Mouse (Mus musculus) adrenal gland, adult 8-10 months (tissue): ENCODE results near the gene Abca4. TPM values are rescaled to one million over a fixed set of nuclear protein-coding genes. Genes with fewer than 3 reads are reported as not detected.

Experiments used
- DNase-seq: peaks from one replicate; pipeline ENCODE4 v3.0.0; 2022
- total RNA-seq, 4 experiments: library from RNA; stranded (reverse); gene quantifications; 2 replicates each; pipeline ENCODE4 v1.2.4; 2022

Gene Abca4
- total RNA-seq, 4 experiments from 2014 or later = 1.3 to 14.0 (median 2.5) TPM

DNA sequence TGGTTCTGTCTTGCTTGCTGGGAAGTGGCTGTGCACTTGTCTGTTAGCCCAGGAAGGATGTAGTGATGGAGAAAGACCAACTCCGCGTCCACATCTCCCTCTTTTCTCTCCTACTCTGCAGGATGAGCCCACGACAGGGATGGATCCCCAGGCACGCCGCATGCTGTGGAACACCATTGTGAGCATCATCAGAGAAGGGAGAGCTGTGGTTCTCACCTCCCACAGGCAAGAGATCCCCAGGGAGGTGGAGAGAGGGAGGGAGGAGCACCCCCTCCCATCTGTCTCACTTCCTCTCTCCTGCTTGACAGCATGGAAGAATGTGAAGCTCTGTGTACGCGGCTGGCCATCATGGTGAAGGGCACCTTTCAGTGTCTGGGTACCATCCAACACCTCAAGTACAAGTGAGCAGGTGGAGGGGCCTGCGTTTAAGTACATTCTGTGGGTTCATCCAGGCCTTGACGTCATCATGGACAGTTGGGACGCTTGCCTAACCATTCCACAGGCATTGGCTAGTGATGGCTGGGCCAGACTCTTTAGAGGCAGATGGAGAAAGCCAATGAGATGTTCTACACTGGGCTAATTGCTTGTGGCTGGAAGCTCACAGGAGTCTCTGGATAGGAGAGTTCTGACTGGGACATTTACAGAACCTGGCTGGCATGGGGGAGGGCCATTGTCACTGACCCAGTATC, 126.5 kb downstream of the Abca4 start:
- no peak for DNase-seq

DNA sequence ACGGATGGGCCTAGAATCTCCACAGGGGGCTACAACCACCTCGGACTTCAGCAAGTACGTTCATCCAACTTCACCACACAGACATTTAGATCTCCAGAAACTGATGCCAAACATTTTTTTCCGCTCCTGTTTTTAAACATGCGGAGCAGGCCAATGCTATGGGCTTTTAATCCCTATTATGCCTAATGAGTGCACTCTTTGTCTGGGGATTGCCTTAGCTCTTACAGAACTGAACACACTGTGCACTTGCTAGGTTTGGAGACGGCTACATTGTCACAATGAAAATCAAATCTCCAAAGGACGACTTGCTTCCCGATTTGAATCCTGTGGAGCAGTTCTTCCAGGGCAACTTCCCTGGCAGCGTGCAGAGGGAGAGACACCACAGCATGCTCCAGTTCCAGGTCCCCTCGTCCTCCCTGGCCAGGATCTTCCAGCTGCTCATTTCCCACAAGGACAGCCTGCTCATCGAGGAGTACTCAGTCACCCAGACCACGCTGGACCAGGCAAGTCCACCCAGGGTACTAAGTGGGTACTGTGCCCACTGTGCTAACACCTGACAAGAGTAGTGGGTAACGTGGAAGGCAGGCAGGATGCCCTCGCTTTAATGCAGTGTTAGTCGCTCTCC, 129.4 kb downstream of the Abca4 start:
- no peak for DNase-seq

DNA sequence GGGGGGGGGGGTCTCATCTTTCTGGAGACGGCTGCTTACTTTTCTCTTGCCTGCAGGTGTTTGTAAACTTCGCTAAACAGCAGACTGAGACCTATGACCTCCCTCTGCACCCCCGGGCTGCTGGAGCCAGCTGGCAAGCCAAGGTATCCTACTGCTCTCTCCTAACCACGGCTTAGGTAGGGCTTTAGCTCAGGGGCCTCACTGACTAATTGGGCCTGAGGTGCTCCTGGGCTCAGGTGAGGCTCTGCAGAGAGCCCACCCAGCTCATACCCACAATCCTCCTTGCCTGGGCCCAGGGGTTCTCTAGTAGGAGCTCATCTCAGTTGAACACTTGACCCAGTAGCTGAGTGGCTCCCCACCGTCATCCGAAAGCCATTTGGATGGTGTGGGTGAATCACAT, 131.8 kb downstream of the Abca4 start:
- DNase-seq = no peak

DNA sequence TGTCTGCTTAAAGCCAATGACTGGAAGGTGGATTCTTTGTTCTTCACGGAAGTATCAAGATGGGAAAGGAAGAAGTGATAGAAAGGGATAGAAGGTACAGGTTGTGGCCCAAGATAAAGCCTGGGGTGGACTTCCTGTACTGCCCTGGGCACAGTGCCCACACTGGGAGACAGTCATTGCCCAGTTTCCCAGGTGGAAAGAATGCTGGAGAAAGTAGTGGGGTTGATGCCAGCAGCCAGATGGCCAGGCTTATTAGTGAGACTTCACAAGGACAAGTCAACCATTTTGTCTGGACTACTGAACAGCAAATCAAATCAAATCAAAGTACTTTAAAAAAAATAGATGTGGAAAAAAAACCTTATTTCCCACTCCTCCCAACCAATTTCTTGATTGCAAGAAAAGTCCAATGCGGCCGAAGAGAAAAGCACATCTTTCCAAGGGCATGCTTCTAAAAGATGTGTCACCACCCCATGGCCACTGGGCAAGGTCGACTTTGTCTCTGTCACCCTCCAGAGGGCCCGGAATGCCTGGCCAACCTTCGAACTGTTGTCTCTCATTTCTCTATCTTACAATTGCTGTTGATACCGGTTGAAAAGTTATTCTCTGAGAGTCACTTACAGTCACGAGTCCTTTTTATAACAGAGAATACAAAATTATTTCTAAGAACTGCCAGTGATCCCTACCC, 132.6 kb downstream of the Abca4 start:
- DNase-seq = peak; percentile 64

DNA sequence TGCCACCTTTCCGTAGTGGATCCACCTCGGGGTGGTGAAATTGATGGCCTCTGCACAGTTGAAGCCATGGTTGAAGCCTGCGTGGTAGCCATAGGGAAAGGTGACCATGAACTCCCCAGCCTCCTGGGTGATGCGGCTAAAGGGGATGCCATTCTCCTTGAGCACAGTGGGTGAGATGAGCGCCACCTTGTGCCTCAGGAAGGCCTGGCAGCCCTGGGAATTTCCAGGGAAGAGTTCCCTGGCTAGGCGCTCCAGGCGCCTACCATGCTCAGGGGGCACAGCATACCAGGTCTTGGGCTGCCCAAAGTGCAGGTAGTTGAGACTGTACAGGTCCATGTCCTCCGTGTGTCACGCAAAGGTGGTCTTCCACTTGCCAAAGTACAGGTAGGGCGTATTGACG, 139.9 kb downstream of the Abca4 start:
- DNase-seq = no peak

DNA sequence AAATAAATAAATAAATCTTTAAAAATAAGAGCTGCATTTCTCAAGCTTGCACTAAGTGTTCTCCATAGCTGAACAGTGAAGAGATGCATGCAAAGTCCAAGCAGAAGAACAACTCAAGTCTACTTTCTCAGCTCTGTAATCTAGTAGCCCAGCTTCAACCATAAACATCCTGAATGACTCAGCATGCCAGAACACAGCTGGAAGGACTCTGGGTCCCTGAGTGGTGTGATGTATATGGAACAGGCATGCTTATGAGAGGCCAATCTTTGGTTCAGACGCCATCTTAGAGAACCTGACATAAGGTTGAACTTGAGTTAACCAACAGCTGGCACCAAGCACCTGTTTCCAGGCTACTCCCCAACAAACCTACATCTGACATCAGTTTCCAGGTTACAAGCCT, 142.7 kb downstream of the Abca4 start:
- DNase-seq = no peak

DNA sequence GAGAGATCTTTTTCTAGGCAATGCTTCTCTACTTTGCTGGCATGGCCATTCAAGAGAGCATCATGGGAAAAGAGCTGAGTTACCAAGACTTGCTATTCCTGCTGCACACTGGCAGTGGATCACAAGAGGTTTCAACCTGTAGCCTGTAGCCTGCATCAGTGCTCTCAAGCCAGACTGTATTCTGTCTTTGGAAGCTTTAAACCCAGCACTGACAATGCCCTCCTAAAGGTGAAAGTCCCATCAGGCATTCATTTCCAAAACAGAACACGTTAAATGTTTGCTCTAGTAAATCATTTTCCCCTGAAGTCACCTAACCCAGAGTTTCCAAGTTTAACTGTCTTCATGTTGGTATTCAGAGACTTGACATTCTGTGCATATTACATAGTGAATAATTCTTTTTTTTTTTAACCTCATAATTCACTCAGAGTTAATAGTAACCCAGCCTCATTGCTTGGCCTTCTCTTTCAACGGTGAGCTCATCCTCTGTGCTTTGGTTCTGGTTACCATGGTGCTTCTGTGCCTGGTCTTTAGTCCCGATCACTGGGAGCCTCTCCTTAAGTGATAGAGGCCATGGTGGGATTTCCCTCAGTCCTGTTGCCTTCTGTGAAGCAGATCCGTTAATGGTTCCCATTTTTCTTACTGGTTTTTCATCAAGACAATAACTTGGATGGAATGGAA, 152.5 kb downstream of the Abca4 start:
- DNase-seq = no peak

DNA sequence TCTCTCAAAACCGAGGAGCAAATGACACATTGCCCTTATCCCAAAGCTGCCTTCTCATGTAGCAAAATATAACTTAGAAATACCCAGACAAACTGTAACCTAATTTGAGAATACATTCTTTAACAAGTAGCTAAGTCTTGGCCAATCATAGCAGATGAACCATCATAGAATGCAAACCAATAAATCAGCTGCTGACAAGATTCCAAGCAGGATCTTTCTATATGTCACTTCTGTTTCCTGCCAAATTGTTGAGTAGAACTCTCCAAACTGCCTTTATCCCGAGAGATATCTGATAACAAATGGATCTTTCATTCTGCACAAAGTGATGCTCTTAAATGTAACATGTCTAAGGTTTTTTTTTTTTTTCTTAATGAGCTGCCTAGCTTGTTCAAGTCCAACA, 154.3 kb downstream of the Abca4 start:
- DNase-seq = no peak

DNA sequence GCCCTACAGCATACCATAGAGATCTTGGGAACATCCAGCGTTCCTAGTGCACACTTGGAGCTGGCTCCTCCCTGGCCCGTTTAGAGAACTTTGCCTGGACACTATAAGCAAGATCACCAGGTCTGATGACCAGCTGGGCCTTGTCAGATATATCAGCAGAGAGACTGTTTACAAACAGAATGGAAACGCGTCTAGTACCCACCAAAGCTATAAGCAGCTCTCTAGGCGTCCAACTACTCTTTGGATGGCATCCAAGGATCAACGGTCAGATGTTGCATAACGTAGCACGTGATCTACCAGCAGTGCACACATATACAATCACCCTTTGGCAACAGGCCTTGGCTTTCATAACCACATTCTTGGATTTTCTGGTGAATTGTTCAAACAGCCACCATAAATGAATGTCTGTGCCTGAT, 154.7 kb downstream of the Abca4 start:
- no peak for DNase-seq

DNA sequence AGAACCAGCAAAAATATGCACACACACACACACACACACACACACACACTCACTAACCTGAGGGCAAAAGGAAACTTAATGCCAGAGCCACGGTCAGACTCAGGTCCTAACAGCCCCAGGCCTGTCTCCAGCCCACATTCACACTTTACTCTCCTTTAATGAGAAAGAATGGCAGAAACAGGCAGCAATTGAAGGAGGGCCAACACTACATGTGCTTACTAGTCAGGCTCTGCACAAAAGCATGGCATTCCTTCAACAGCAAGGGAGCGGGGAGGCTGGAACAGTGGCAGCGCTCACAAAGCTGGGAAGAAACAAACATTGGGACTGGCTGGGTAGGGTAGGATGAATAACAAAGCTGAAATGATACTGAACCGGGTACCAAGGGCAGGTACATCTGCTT, 155.4 kb downstream of the Abca4 start:
- no peak for DNase-seq

DNA sequence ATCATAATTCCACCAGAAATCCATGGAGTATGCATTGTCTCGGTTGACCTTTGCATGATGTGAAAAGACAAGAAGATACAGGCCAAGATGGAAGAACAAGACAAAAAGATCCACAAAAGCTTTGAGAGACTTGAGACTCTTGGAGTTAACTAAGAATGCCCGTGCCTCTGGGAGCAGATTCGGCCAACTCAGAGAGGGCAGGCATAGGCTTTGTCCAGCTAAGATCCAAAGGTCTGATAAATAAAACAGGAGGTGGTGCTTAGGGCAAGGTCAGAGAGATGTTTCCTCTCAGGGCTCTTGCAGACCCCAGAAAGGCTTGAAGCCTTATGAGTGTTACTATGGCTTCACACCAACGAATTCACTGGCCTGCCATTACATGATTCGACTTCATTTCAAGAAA, 155.8 kb downstream of the Abca4 start:
- DNase-seq = no peak

DNA sequence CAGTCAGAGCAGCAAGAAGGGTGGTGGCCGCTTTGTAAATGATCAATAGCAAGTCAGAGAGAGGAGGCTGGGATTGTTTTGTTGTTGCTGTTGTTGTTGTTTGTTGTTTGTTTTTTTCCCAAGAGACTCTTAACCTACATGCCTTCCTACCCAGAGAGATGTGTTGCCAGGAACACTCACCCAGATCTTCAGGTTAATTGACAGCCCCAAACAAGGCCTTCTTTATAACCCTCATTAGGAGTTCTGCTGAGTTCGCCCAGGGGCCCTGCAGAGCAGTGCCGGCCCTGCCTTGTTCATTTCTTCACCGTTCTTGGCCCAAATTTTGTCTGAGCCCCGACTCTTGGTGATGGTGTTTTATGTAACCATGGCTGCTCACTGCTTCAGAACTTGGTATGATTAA, 156.2 kb downstream of the Abca4 start:
- DNase-seq = no peak

DNA sequence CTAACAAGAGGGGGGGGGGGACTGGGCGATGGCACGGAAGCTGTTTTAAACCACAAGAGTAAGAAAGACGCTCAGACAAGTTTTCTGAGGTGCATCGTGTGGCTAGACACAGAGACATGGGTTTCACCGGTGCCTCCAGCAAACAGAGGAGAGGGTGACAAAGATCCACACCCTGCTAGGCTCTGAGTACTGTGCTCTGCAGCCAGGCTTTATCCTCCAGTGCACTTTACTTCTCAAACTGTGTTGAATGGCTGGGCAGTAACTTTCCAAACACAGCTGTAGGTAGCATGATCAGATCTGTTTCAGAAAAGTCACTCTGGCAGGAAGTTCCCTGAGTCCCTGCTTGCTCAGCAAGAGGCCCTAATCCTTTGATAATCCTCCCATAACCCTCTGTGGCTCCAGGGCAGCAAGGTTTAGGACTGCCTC, 158.1 kb downstream of the Abca4 start:
- no peak for DNase-seq

DNA sequence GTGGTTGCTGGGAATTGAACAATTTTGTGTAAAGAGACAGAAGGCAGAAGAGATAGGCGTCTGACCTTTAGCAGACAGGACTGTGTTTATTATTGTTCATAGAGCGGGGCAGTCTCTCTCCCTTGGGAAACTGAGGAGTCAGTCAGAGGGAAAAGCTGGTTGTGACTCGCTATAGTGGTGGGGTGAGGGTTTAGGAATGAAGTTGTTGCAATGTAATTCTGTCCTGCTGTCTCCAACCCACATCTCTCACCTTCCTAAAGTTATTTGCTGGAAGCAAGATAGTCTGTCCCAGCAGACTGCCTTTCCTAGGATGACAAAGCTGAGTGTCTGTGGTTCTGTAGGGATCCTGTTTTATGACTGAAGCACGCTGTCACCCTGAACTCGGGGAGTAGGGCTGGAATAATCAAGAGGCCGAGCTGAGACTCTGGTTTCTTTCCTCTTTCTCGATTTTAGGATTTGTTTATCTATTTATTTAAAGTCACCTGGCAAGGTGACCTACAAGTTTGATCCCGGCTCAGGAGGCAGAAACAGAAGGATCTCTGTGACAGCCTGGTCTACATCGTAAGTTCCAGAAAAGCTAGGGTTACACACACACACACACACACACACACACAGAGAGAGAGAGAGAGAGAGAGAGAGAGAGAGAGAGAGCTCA, 159.6 kb downstream of the Abca4 start:
- no peak for DNase-seq

DNA sequence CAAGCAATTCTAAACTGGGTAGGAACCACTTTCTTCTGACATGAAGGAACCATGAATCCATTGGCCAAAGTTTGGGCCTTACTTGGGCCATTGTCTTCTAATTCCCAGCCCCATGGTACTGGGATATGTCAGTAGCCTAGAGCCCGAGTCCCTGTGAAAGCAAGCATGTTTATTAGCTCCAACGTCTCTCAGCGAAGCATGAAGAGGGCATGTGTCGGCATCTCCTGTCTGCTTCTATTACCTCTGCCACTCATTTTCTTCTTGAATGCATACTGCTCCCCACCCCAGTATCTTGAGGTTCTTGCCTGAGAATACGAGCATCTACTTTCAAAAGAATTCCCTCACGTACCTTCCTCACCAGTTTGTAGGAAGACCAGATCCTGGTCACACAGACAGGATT, 161.5 kb downstream of the Abca4 start:
- DNase-seq = no peak

DNA sequence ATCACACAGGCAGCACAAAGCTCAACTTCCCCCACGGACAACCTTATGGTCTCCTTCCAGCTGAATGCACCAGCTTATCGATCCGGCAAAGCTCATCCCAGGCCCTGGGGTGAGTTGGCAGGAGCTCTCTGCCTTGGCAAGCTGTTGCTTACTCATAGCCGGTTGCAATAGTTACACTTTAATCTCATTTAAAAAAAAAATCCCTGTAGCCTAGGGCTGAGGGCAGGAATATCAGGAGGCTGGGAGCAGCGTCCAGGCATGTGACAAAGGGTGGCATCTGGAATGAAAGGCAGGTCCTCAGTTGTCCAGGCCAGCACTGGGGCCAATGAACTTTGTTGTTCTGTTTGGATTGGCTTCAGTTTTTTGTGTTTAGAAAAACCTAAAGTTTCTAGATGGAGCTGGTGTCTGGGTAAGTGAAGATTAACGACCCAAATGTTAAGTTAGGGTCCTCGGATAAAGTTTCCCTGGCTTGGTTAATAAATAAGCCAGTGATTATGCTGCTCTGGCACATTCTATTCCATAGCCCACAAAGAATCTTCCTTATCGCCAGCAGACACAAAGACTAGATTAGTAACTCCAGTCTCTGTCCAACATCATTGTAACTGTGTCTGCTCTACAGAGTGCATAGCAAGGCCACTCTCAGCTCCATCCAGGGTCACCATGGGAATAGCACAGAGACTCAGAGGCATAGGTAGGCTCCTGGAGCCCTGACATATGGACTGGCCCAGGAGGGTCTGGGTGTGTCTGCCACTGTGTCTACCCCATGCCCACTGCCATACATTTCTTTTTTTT, 162.2 kb downstream of the Abca4 start:
- no peak for DNase-seq

DNA sequence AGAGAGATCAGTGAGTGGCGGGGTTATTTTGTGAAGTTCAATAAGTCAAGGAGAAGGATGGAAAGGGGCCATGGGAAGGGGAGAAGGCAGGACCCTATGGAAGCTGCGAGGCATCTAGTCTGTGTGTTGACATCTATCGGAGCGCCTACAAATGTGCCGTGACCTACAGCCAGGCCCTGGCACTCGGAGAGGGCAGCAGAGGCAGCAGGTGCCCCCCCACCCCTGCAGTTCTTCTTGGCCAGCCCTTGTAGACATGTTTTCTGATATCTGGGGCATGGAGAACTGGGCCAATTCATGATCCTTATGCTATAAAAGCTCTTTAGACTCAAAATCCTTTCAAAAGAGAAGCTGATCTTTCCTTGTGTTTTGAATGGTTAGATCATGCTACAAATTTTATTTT, 163.5 kb downstream of the Abca4 start:
- no peak for DNase-seq

DNA sequence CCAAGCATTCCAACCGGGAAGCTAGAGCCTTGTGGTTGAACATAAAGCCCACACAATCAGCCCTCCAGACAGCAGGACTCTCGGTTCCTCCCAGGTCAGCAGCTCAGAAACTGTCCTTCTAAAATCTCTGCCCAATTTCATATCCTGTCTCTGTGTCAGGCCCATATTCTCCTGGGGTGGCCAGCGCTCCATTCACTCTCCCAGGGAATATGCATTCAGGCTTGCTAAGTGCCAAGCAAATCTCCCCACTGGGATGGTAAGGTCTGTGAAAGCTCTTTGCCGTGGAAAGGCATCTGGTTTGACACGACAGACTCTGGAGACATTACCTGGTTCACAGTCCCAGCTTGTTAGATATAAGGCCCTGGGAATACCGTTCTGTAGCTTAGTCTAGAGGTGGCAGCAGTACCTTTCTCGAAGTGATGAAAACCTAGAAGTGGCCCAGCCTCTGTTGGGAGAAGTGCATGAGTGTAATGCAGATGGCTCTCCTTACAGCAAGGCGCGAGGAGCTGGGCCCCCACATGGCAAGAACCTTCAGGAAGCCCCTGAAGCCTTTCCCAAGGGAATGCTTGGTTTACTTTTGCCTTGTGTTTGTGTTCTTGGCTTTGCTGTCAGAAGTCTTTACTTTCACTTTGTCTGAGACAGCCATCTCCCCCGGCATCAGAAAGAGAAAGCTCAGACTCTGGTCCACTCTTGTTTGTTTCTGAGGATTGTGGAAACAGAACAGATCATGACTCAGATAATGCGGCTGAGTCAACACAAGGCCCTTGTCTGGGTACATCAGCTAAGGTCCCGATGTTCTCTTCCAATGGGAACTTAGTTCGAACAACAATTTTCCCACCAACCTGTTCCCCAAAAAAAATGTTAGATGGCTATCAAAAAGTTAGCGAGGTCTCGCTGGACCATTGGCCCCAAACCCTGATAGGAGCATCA, 164.3 kb downstream of the Abca4 start:
- no peak for DNase-seq

DNA sequence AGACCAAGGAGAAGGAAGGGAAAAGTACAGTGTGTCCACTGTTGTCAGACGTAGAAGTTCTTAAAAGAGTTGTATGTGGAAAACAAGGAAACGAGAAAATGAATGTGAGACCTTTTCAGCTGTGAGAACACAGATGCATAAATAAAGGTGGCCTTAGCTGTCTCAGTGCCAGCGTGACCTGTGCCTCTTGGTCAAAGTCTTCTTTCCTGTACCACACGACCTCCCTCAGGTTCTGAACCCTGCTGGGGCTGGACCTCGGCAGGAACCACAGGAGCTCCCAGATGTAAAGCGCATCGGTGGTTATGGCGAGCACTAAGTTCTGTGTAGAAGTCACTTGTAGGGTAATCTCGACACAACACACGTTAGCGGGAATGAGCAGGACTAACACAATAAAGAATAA, 165.3 kb downstream of the Abca4 start:
- DNase-seq = no peak

DNA sequence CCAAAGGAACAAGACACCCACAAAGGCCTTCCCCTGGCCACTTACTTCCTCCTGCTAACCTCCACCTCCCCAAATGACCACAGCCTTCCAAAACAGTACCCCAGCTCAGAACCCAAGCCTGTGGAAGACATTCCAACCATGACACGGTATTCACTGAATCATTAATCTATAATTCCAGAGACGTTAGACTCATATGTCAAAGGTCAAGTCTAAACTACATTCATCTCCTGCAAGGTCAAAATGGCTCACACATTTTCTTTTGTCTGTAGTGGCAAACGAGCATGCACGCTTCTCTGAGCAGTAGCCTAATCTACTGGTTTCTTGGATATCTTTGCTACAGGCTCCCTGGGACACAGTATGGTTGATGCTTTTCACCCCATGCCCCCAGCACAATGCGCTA, 166.2 kb downstream of the Abca4 start:
- no peak for DNase-seq

DNA sequence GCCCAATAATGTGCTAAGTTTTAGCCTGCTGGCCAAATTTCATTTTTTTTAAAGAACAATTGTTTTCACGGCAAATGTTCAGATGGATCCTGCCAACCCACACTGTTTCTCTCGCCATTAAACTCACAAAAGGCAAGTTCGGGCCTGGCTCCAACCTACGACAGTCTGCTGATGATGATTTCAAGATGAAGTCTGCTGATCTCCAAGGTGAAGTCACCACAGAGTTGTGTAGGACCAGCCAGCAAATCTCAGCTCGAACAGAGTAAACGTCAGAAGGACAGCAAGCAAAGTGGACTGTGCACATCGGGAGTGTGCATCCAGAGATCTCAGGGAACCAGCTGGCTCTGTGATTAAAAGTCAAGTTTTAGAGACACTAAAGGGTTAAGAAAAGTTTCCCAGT, 166.6 kb downstream of the Abca4 start:
- DNase-seq = no peak
